12 mouse cellular contexts compared by ENCODE assay signal in the genomic region with DNA sequence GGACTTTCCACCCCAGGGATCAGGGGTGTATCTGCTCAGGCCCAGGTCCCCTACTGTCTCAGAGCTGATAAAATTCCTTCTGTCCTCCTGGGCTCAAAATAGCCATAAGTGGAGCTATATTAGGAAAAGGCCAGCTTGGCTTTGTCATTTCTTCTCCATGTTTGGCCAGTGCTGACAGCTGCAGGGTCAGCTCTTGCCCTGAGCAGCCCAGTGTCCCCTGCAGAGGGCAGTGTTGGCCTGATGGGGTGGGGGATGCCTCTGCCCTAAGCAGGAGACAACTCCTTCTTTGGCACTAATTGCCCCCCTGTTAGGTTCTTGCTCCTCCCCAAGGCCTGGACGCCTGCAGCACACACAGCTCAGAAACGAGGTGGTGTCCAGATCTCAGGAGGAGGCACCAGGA. TPM values are rescaled to one million over a fixed set of nuclear protein-coding genes. Genes with fewer than 3 reads are reported as not detected.
DNase-seq lines count a peak whose midpoint lies in the region; ATAC-seq and TF ChIP-seq lines count a peak whose summit lies in the region.
"Had no signal": no experiment of that assay in that cellular context is flagged by ENCODE, and none has a peak within 500 bp of the region (broad histone marks: within the 10 kb centered on the region; RNA-seq: fewer than 3 reads in every experiment).

No protein-coding gene starts in this region.

- H3K27me3 ChIP-seq in liver, adult 2 months (ENCODE audit: control insufficient read depth, insufficient read depth, low read length), result no peaks in the 10 kb centered on the region
- peaks cover 27% of the 10 kb centered on the region for H3K27me3 ChIP-seq in liver, embryonic 12.5 days (replicated peaks)
- no peaks in the 10 kb centered on the region for H3K27me3 ChIP-seq in myocyte (ENCODE audit: control insufficient read depth, insufficient read depth, insufficient read length)
- H3K27me3 ChIP-seq: neural tube, embryonic 15.5 days had no signal

- no peak for TF ChIP-seq POLR2A in liver, adult 2 months (IDR thresholded peaks at IDR 0.05; ENCODE audit: extremely low read depth, insufficient read depth, low read length)
- no peak for TF ChIP-seq POLR2A in myocyte (IDR thresholded peaks at IDR 0.05; ENCODE audit: insufficient read length, low read depth)

- no peak for DNase-seq in liver, adult 2 months (ENCODE audit: extremely low read depth, low read depth, low spot score)
- DNase-seq in gastrocnemius, adult 8-10 months (ENCODE audit: low spot score in 2 of 2), result peak; percentile 72 to 82
- DNase-seq in heart, postnatal 4 days, result peak; percentile 94
- no peak for DNase-seq in urinary bladder, adult 18-20 months (ENCODE audit: low spot score in 2 of 2)
- no peak for DNase-seq in layer of hippocampus, adult 9-10 months (ENCODE audit: low spot score)

- ATAC-seq in liver, embryonic 12.5 days, result no peak
- no peak for ATAC-seq in monocyte, adult 5-6 weeks (replicated peaks; ENCODE audit: insufficient number of reproducible peaks, low FRiP score, low TSS enrichment, poor library complexity, severe bottlenecking)

- no peak overlapping the region for H3K9ac ChIP-seq in liver, adult 2 months (ENCODE audit: low read depth, low read length)
- no peak overlapping the region for H3K9ac ChIP-seq in liver, embryonic 12.5 days
- H3K9ac ChIP-seq: liver, embryonic 15.5 days; neural tube, embryonic 15.5 days had no signal

- no peaks in the 10 kb centered on the region for H3K9me3 ChIP-seq in liver, embryonic 12.5 days (replicated peaks)
- H3K9me3 ChIP-seq: liver, embryonic 15.5 days; neural tube, embryonic 15.5 days had no signal

- no peaks in the 10 kb centered on the region for H3K4me1 ChIP-seq in liver, adult 2 months (ENCODE audit: control insufficient read depth, insufficient read depth, low read length)
- H3K4me1 ChIP-seq in liver, embryonic 12.5 days, result peaks cover 3% of the 10 kb centered on the region; the same call in 1 of the 2 replicates
- H3K4me1 ChIP-seq: liver, embryonic 15.5 days had no signal

- no peak overlapping the region for H3ac ChIP-seq in myocyte (ENCODE audit: control insufficient read depth, insufficient read length)

- H3K79me2 ChIP-seq in liver, adult 2 months (ENCODE audit: control insufficient read depth, insufficient read depth, low read length), result no peaks in the 10 kb centered on the region
- H3K79me2 ChIP-seq in myocyte (ENCODE audit: control insufficient read depth, insufficient read depth), result no peaks in the 10 kb centered on the region

- H3K27ac ChIP-seq in liver, adult 2 months (replicated peaks; ENCODE audit: insufficient read depth, low read depth, low read length), result no peak overlapping the region
- no peak overlapping the region for H3K27ac ChIP-seq in liver, embryonic 12.5 days
- H3K27ac ChIP-seq: liver, embryonic 15.5 days; neural tube, embryonic 15.5 days had no signal

- peak; percentile 82 for TF ChIP-seq CTCF in liver, adult 2 months (IDR thresholded peaks at IDR 0.05; ENCODE audit: low read depth, low read length)

- H3K4me2 ChIP-seq in liver, embryonic 12.5 days, result no peak overlapping the region
- peak overlapping the region; percentile 8 for H3K4me2 ChIP-seq in myocyte (ENCODE audit: low read depth)
- H3K4me2 ChIP-seq: liver, embryonic 15.5 days; neural tube, embryonic 15.5 days had no signal

- H3K4me3 ChIP-seq in liver, adult 2 months (ENCODE audit: insufficient read depth, low read depth, low read length), result no peak overlapping the region
- H3K4me3 ChIP-seq in liver, embryonic 12.5 days, result no peak overlapping the region
- H3K4me3 ChIP-seq in myocyte, result no peak overlapping the region
- H3K4me3 ChIP-seq: liver, embryonic 15.5 days; neural tube, embryonic 15.5 days had no signal

- 86% methylated on average over 2 of the region's 2 CpGs for WGBS in liver, adult 2 months
- WGBS in liver, embryonic 12.5 days (ENCODE audit: insufficient replicate concordance), result 45% methylated on average over 2 of the region's 2 CpGs

- no peaks in the 10 kb centered on the region for H3K36me3 ChIP-seq in liver, adult 2 months (ENCODE audit: control insufficient read depth, insufficient read depth, low read length)
- no peaks in the 10 kb centered on the region for H3K36me3 ChIP-seq in liver, embryonic 12.5 days
- peaks cover 7% of the 10 kb centered on the region for H3K36me3 ChIP-seq in myocyte (ENCODE audit: control insufficient read depth, insufficient read depth)
- H3K36me3 ChIP-seq: liver, embryonic 15.5 days; neural tube, embryonic 15.5 days had no signal

TF ChIP-seq in myocyte, 11 proteins besides CTCF, POLR2A, EP300 and RAD21:
- TF ChIP-seq REST (IDR thresholded peaks at IDR 0.05; ENCODE audit: insufficient read depth, insufficient read length) (no peak), CEBPB (IDR thresholded peaks at IDR 0.05; ENCODE audit: insufficient read depth, poor library complexity, severe bottlenecking) (no peak), E2F4 (IDR thresholded peaks at IDR 0.05; ENCODE audit: insufficient read depth) (no peak), USF1 (IDR thresholded peaks at IDR 0.05; ENCODE audit: low read depth) (no peak), MYOD1 (IDR thresholded peaks at IDR 0.05; ENCODE audit: control insufficient read depth in 1 of 3, insufficient read length in 2 of 3, low read depth in 2 of 3) (peak; percentile 76 to 94 (median 83)), TCF12 (IDR thresholded peaks at IDR 0.05; ENCODE audit: insufficient read depth, poor library complexity, severe bottlenecking) (peak; percentile 47), SRF (IDR thresholded peaks at IDR 0.05; ENCODE audit: control insufficient read depth, insufficient read length, low read depth) (peak; percentile 95), POLR2AphosphoS2 (IDR thresholded peaks at IDR 0.05; ENCODE audit: insufficient read length, low read depth) (peak; percentile 70), MAX (IDR thresholded peaks at IDR 0.05; ENCODE audit: low read depth) (no peak), TCF3 (IDR thresholded peaks at IDR 0.05; ENCODE audit: insufficient read length, low read depth) (no peak), MYOG (IDR thresholded peaks at IDR 0.05; ENCODE audit: control insufficient read depth in 1 of 3, insufficient read depth in 1 of 3, insufficient read length in 2 of 3, low read depth in 2 of 3) (peak; percentile 92 to 96 (median 95))

RNA-seq across cellular contexts. Expression of gene Ldb3, which starts 14.4 kb away (rescaled TPM):
- total RNA-seq in liver, adult 2 months (2014; rRNA removed), result 0.18 TPM in 1 of 2 replicates, not detected in the other
- polyA plus RNA-seq in liver, adult 2 months (2012; rRNA removed), result 0.06 TPM in 2 replicates
- 0.17 and 0.20 TPM in 2 replicates for polyA plus RNA-seq in liver, embryonic 12.5 days (2016; fragmentation: Nextera tagmentation; extraction: Ambion mirVana)
- total RNA-seq in gastrocnemius, adult 8-10 months (2022), result 1,000 to 10,000 TPM; 1,553 to 2,052 (median 1,838) TPM
- total RNA-seq in heart, postnatal 4 days (2021), result 100 to 1,000 TPM; 709 to 766 TPM
- 83.9 TPM for polyA plus RNA-seq in myocyte (2012; fragmentation: generic; extraction: Trizol)
- total RNA-seq in monocyte, adult 5-6 weeks (2017), result not detected in 3 replicates
- total RNA-seq: common myeloid progenitor, adult 5-6 weeks had no signal

RNA-seq across cellular contexts. Expression of gene Opn4, which starts 25.9 kb away (rescaled TPM):
- not detected in 2 replicates for total RNA-seq in liver, adult 2 months (2014; rRNA removed)
- polyA plus RNA-seq in liver, adult 2 months (2012; rRNA removed), result not detected in 2 replicates
- polyA plus RNA-seq in liver, embryonic 12.5 days (2016; fragmentation: Nextera tagmentation; extraction: Ambion mirVana), result not detected in 2 replicates
- total RNA-seq in gastrocnemius, adult 8-10 months (2022), result not detected
- total RNA-seq in heart, postnatal 4 days (2021), result 1 to 10 TPM; 2.9 to 4.8 TPM
- polyA plus RNA-seq in myocyte (2012; fragmentation: generic; extraction: Trizol), result 0.23 TPM
- not detected in 3 replicates for total RNA-seq in monocyte, adult 5-6 weeks (2017)
- total RNA-seq: common myeloid progenitor, adult 5-6 weeks had no signal
- polyA plus RNA-seq: liver, embryonic 15.5 days had no signal

RNA-seq across cellular contexts. Expression of gene 9230112D13Rik, which starts 51.5 kb away (rescaled TPM):
- not detected in 2 replicates for total RNA-seq in liver, adult 2 months (2014; rRNA removed)
- polyA plus RNA-seq in liver, adult 2 months (2012; rRNA removed), result not detected in 2 replicates
- polyA plus RNA-seq in liver, embryonic 12.5 days (2016; fragmentation: Nextera tagmentation; extraction: Ambion mirVana), result not detected in 2 replicates
- total RNA-seq in gastrocnemius, adult 8-10 months (2022), result not detected
- not detected for total RNA-seq in heart, postnatal 4 days (2021)
- not detected for polyA plus RNA-seq in myocyte (2012; fragmentation: generic; extraction: Trizol)
- not detected in 3 replicates for total RNA-seq in monocyte, adult 5-6 weeks (2017)
- total RNA-seq: common myeloid progenitor, adult 5-6 weeks; gastrocnemius, postnatal 4 days had no signal
- polyA plus RNA-seq: liver, embryonic 15.5 days; neural tube, embryonic 15.5 days had no signal

Comparison
In these comparisons a context has a peak if more than half of its experiments do, and no peak if none do; other contexts are left out.
1. DNase-seq: peak in gastrocnemius, adult 8-10 months (2 of 2) and heart, postnatal 4 days (single experiment); none in liver, adult 2 months (single experiment), urinary bladder, adult 18-20 months (0 of 2) and layer of hippocampus, adult 9-10 months (single experiment).
2. RNA of gene Ldb3, which starts 14.4 kb away (total RNA-seq): 1,553 to 2,052 TPM in gastrocnemius, adult 8-10 months and 709 to 766 TPM in heart, postnatal 4 days; 0.18 TPM in liver, adult 2 months and not detected in monocyte, adult 5-6 weeks; every median in the first group is over 100 times any median in the second.